Mouse (Mus musculus) stomach, postnatal 0 days (tissue): Measurements from ENCODE around the gene Far2. TPM values are rescaled to one million over a fixed set of nuclear protein-coding genes. Genes with fewer than 3 reads are reported as not detected.

Source experiments
- ATAC-seq: fragments of 200-750 bp; cut with Nextera tagmentation; 2 replicates; pipeline ENCODE4 v1.8.0; 2017; ENCODE audit not compliant: low FRiP score, low TSS enrichment
- DNase-seq: peaks from one replicate; pipeline ENCODE4 v3.0.0-alpha.2; 2016; ENCODE audit warnings: low spot score
- H3K27ac ChIP-seq: fragments of 300-500 bp; sonication (generic); replicated peaks from 2 replicates; pipeline ENCODE4 v1.5.1; 2014; ENCODE audit warnings: mild to moderate bottlenecking, control low read depth
- H3K27me3 ChIP-seq: fragments of 300-500 bp; sonication (generic); 2 replicates; pipeline ENCODE4 v1.6.1; 2014; ENCODE audit warnings: low read length; ENCODE audit not compliant: control insufficient read depth, insufficient read depth
- H3K36me3 ChIP-seq: fragments of 300-500 bp; sonication (generic); 2 replicates; pipeline ENCODE4 v1.6.1; 2014; ENCODE audit warnings: low read length, mixed read lengths; ENCODE audit not compliant: control insufficient read depth, insufficient read depth
- H3K4me1 ChIP-seq: fragments of 300-500 bp; sonication (generic); replicated peaks from 2 replicates; pipeline ENCODE4 v1.6.1; 2014; ENCODE audit warnings: antibody characterized with exemption; ENCODE audit not compliant: control insufficient read depth, insufficient read depth
- H3K4me2 ChIP-seq: fragments of 300-500 bp; sonication (generic); replicated peaks from 2 replicates; pipeline ENCODE4 v1.6.1; 2014; ENCODE audit warnings: low read depth, mild to moderate bottlenecking, control low read depth, moderate library complexity
- H3K4me3 ChIP-seq: fragments of 300-500 bp; sonication (generic); 2 replicates; pipeline ENCODE4 v1.5.1; 2014; ENCODE audit warnings: low read depth, low read length, control low read depth
- H3K9ac ChIP-seq: fragments of 300-500 bp; sonication (generic); 2 replicates; pipeline ENCODE4 v1.6.1; 2014; ENCODE audit warnings: mild to moderate bottlenecking, low read length, control low read depth, mixed read lengths
- H3K9me3 ChIP-seq: fragments of 300-500 bp; sonication (generic); 2 replicates; pipeline ENCODE4 v1.6.1; 2016; ENCODE audit warnings: low read length; ENCODE audit not compliant: control insufficient read depth
- CTCF ChIP-seq: IDR thresholded peaks from 2 replicates; pipeline ENCODE4 v1.5.1; 2016; ENCODE audit warnings: antibody characterized with exemption, low read depth, mild to moderate bottlenecking, moderate library complexity
- EP300 ChIP-seq: optimal IDR thresholded peaks from 2 replicates; pipeline ENCODE3; 2016; ENCODE audit warnings: antibody characterized with exemption
- WGBS: fragments of 180-500 bp; shearing (Covaris S2); extraction: QIAGEN DNeasy Blood & Tissue Kit; methylation state at CpG from one replicate; pipeline ENCODE4 v1.1.7; 2014; 5-methylcytosine and 5-hydroxymethylcytosine counted together
- polyA plus RNA-seq: library from polyadenylated mRNA; unstranded; fragments of >200 nt; fragmentation: Nextera tagmentation; extraction: Ambion mirVana; gene quantifications from 2 replicates; pipeline ENCODE4 v1.2.1, GENCODE M21; 2015

The Far2 gene
- polyA plus RNA-seq, 1 experiment from 2014 or later = 30.8 TPM

DNA sequence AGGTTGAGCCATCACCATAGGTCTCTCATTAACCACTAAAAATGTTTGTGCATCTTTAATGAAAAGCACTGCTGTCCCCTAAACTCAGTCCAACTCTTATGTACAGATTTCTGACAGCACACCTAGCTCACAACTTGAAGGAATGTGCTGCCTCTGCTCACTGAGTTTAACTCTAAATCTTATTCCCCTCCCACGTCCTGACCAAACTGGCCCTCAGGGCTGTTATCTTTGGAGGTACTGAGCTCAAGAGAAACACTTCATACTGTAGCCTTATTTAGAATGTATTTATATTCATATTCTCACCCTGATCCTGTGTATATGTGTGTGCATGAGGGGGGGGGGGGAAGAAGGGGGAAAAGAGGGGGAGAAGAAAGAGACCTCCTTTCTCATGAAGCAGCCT is 160.5 kb downstream of the Far2 start:
- no peak overlapping the region for H3K27ac ChIP-seq
- no peaks in the 10 kb centered on the region for H3K9me3 ChIP-seq
- no peak overlapping the region for H3K9ac ChIP-seq
- DNase-seq (no peak), ATAC-seq (no peak)
- H3K36me3 ChIP-seq = peaks cover 2% of the 10 kb centered on the region; the same call in 1 of the 2 replicates
- H3K4me1 ChIP-seq = 0 out of 2 replicates have a peak, but pooled peaks cover 2% of the 10 kb centered on the region
- TF ChIP-seq EP300 (no peak), CTCF (no peak)
- no peaks in the 10 kb centered on the region for H3K27me3 ChIP-seq
- no peak overlapping the region for H3K4me2 ChIP-seq
- WGBS = 54% methylated on average over 1 of the region's 1 CpGs
- no peak overlapping the region for H3K4me3 ChIP-seq

DNA sequence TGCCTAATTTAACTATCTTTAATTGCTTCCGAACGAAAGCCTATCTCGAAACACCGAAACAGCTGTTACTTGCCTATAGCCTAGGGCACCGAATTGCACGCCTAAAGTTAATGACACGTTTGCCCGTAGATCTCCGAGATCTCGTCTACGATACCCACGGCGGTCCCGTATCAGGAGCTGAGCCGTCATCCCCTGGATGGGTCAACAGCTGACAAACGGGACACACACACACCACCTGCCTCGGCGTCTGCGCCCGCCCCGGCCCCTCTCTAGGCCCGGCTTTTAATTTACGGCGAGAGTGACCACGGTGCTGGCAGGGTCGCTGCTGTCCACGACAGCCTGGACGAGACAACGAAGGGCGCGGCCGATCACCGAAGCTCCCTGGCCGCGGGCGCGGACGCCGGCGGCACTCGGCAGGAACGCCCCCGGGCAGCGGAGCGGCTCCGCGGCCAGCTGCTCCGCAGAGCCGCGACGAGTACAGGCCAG is 164.4 kb downstream of the Far2 start:
- no peak for TF ChIP-seq CTCF
- TF ChIP-seq EP300 = no peak
- H3K9ac ChIP-seq = peak overlapping the region; percentile 99
- H3K27ac ChIP-seq = peak overlapping the region; percentile 89
- no peaks in the 10 kb centered on the region for H3K27me3 ChIP-seq
- ATAC-seq (peak; percentile 39), DNase-seq (no peak)
- H3K4me2 ChIP-seq = peak overlapping the region; percentile 76
- H3K36me3 ChIP-seq = no peaks in the 10 kb centered on the region
- H3K4me3 ChIP-seq = peak overlapping the region; percentile 100
- WGBS = under 1% methylated on average over 49 of the region's 51 CpGs
- H3K9me3 ChIP-seq = no peaks in the 10 kb centered on the region
- H3K4me1 ChIP-seq = 0 out of 2 replicates have a peak, but pooled peaks cover 2% of the 10 kb centered on the region

GRCm38 (mm10) chr6:148211897-148212680 is 165.0 kb downstream of the Far2 start, which contains the start of gene Ergic2:
Gene Ergic2 (minus strand): TSS chr6:148212374.
- TF ChIP-seq CTCF (no peak), EP300 (peak; percentile 97)
- Histone ChIP-seq H3K27me3 (no peaks in the 10 kb centered on the region), H3K9ac (peak within 1 kb of the TSS; percentile 99), H3K4me1 (0 out of 2 replicates have a peak, but pooled peaks cover 2% of the 10 kb centered on the region), H3K4me2 (peak within 1 kb of the TSS; percentile 76), H3K36me3 (no peaks in the 10 kb centered on the region), H3K27ac (peak within 1 kb of the TSS; percentile 94), H3K4me3 (peak within 1 kb of the TSS; percentile 100), H3K9me3 (no peaks in the 10 kb centered on the region)
- peak; percentile 97 for DNase-seq
- ATAC-seq = peak; percentile 99
- under 1% methylated on average over 61 of the region's 61 CpGs for WGBS

GRCm38 (mm10) chr6:148214765-148215164 is 167.7 kb downstream of the Far2 start:
- H3K4me3 ChIP-seq = no peak overlapping the region
- WGBS = 1% methylated on average over 5 of the region's 5 CpGs
- H3K4me2 ChIP-seq = no peak overlapping the region
- no peaks in the 10 kb centered on the region for H3K9me3 ChIP-seq
- no peak overlapping the region for H3K9ac ChIP-seq
- DNase-seq = peak; percentile 64
- no peaks in the 10 kb centered on the region for H3K27me3 ChIP-seq
- no peak overlapping the region for H3K27ac ChIP-seq
- H3K36me3 ChIP-seq = no peaks in the 10 kb centered on the region
- ATAC-seq = no peak
- H3K4me1 ChIP-seq = 0 out of 2 replicates have a peak, but pooled peaks cover 2% of the 10 kb centered on the region
- TF ChIP-seq EP300 (no peak), CTCF (peak; percentile 83)

DNA sequence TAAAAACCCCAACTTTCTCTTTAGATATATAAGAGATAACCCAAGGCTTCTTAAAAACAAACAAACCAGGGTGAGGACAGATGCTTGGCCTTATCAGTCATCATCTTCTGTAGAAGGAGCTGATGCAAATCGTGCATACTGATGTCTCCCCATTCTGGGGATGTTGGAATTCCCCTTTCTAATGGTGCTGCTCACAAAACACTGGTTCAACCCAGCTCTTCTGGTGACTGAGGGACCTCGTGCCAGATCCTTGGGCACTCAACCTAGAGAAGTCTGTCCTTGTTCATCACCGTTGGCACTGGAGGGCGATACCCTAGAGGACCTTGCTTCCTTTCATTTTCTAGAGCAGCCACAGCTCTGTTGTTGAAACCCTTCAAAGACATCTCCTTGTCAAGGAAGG is 169.7 kb downstream of the Far2 start:
- H3K36me3 ChIP-seq = no peaks in the 10 kb centered on the region
- no peak overlapping the region for H3K4me3 ChIP-seq
- no peaks in the 10 kb centered on the region for H3K4me1 ChIP-seq
- H3K9ac ChIP-seq = no peak overlapping the region
- TF ChIP-seq EP300 (no peak), CTCF (no peak)
- no peak overlapping the region for H3K4me2 ChIP-seq
- no peaks in the 10 kb centered on the region for H3K9me3 ChIP-seq
- no peak overlapping the region for H3K27ac ChIP-seq
- H3K27me3 ChIP-seq = no peaks in the 10 kb centered on the region
- DNase-seq (no peak), ATAC-seq (no peak)
- WGBS = 90% methylated on average over 4 of the region's 4 CpGs
